Mouse (Mus musculus) G1E (cell line): Measurements from ENCODE around the gene Irf2bp2.

ENCODE experiments used
- CTCF ChIP-seq: IDR thresholded peaks from 2 replicates; pipeline ENCODE4 v1.5.1; 2012; ENCODE audit warnings: low read depth, low read length, inconsistent platforms, mixed read lengths
- TAL1 ChIP-seq: conservative IDR thresholded peaks from 2 replicates; pipeline ENCODE4 v1.6.1; 2012; ENCODE audit warnings: low read depth, low read length, inconsistent platforms, mixed read lengths

DNA sequence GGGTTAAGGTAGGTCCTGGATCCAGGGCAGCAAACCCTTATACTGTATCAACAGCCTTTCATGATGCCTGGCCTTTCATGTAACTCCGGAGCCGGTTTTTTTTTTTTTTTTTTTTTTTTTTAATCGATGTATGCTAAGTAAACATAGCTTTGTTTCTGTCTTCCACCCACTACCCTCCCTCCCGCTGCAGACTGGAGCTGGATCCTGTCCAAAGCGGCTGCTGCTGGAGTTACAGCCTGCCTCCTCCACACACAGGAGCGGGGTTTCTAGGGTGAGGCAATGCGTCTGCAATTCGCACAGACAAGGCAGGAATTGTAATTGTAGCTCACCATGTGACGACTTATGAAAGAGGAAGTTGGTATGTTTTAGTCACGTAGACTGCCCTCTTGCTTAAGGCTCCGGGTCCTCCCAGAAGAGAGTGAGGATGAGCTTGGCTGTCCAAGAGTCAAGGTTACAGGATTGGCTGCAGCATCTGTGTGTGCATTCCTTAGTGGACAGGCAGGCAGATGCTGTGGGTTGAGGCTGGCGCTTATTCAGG, 2.4 kb upstream of the Irf2bp2 start:
- no peak for TF ChIP-seq CTCF
- TF ChIP-seq TAL1, result no peak
